Mouse (Mus musculus) cerebellum, postnatal 4 days (tissue): ENCODE measurements at regions not wholly inside any gene's neighbourhood (a gene's known extent, or its start where the extent isn't known, plus 50 kb on each side); places are given as distances from the start of the nearest gene placed in this dataset.

Source experiments
- DNase-seq, 2 experiments: peaks; one replicate each; pipeline ENCODE4 v3.0.0; 2022; ENCODE audit warnings: low spot score in 2 of 2, mixed read lengths in 1 of 2

GRCm38 (mm10) chr16:9339456-9339855 lies 509.6 kb downstream of the 1810013L24Rik start:
- DNase-seq, result no peak

- DNase-seq, result no peak
Measured at GRCm38 (mm10) chr16:9341245-9341644, 511.3 kb downstream of the 1810013L24Rik start.

- no peak for DNase-seq
Measured at GRCm38 (mm10) chr16:9353811-9354210, 523.9 kb downstream of the 1810013L24Rik start.

GRCm38 (mm10) chr16:9354331-9355030 lies 524.6 kb downstream of the 1810013L24Rik start:
- no peak for DNase-seq

GRCm38 (mm10) chr16:9358651-9359050 lies 528.8 kb downstream of the 1810013L24Rik start:
- DNase-seq, result no peak

- DNase-seq, result no peak
Measured at GRCm38 (mm10) chr16:9359399-9360135, 529.7 kb downstream of the 1810013L24Rik start.

- no peak for DNase-seq
Measured at GRCm38 (mm10) chr16:9360741-9361255, 530.9 kb downstream of the 1810013L24Rik start.

GRCm38 (mm10) chr16:9362116-9362515 lies 532.2 kb downstream of the 1810013L24Rik start:
- no peak for DNase-seq

- DNase-seq, result no peak
Measured at GRCm38 (mm10) chr16:9364105-9364504, 534.2 kb downstream of the 1810013L24Rik start.

- DNase-seq, result no peak
Measured at GRCm38 (mm10) chr16:9390986-9391385, 561.1 kb downstream of the 1810013L24Rik start.

- no peak for DNase-seq
Measured at GRCm38 (mm10) chr16:9404736-9405135, 574.8 kb downstream of the 1810013L24Rik start.

GRCm38 (mm10) chr16:9408196-9408595 lies 578.3 kb downstream of the 1810013L24Rik start:
- DNase-seq, result no peak

- DNase-seq, result no peak
Measured at GRCm38 (mm10) chr16:9430509-9430908, 564.9 kb downstream of the Grin2a start.

GRCm38 (mm10) chr16:9439300-9439856 lies 556.0 kb downstream of the Grin2a start:
- DNase-seq, result no peak

GRCm38 (mm10) chr16:9439891-9440290 lies 555.5 kb downstream of the Grin2a start:
- no peak for DNase-seq

- no peak for DNase-seq
Measured at GRCm38 (mm10) chr16:9452058-9452457, 543.3 kb downstream of the Grin2a start.

GRCm38 (mm10) chr16:9457574-9457973 lies 537.8 kb downstream of the Grin2a start:
- DNase-seq, result no peak

GRCm38 (mm10) chr16:9462497-9462896 lies 532.9 kb downstream of the Grin2a start:
- DNase-seq, result no peak

- no peak for DNase-seq
Measured at GRCm38 (mm10) chr16:9469394-9469793, 526.0 kb downstream of the Grin2a start.

GRCm38 (mm10) chr16:9485291-9485690 lies 510.1 kb downstream of the Grin2a start:
- DNase-seq, result no peak

- DNase-seq, result no peak
Measured at GRCm38 (mm10) chr16:9498301-9498700, 497.1 kb downstream of the Grin2a start.

GRCm38 (mm10) chr16:9501713-9502112 lies 493.6 kb downstream of the Grin2a start:
- no peak for DNase-seq

GRCm38 (mm10) chr16:9509666-9510065 lies 485.7 kb downstream of the Grin2a start:
- no peak for DNase-seq
